Mouse (Mus musculus): ENCODE results near the gene Agpat1.

DNA sequence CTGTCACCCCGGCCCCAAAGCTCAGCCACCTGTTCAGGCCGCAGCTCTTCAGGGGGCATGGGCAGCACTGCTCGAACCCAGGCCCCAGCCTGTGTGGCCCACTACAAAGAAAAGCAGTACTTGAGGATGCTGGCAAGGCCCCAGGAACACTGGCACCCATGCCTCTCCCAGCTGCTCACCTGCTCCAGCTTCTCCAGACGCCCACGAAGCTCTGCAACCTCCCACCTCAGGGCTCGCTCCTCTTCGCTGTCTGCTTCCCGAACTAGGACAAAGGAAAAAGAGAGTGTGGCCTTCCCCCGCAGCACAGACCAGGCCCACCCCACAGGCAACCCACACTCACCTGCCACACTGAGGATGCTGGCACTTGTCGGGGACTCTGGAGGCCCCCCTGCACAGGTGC is 9.8 kb downstream of the Agpat1 start:
- no peak for TF ChIP-seq CTCF (IDR thresholded peaks at IDR 0.05; ENCODE audit: borderline replicate concordance, control insufficient read depth, extremely low read depth, insufficient read depth, low read length, poor library complexity)
- TF ChIP-seq POLR2A (IDR thresholded peaks at IDR 0.05; ENCODE audit: control insufficient read depth, extremely low read depth, insufficient read depth, low read length, poor library complexity), result no peak
